Mouse (Mus musculus): ENCODE results near the gene Krtap4-6. TPM values are rescaled to one million over a fixed set of nuclear protein-coding genes. Genes with fewer than 3 reads are reported as not detected.
"Not testable (repeated sequence)": the region's sequence is repeated elsewhere in the genome, so short reads cannot be mapped to it uniquely, and the experiment has no call there.

Krtap4-6 gene
- not detected in 2 replicates for polyA plus RNA-seq (2014; fragmentation: Nextera tagmentation; extraction: Ambion mirVana)

- no peak for ATAC-seq (ENCODE audit: low FRiP score, low TSS enrichment)
- H3K4me3 ChIP-seq (ENCODE audit: low read length): no peak within 1 kb of the TSS
- H3K9ac ChIP-seq (ENCODE audit: low read depth, low read length): no peak within 1 kb of the TSS
- no peaks in the 10 kb centered on the region; the same call in 1 of the 2 replicates for H3K9me3 ChIP-seq (ENCODE audit: control insufficient read depth, low read length)
- no peak within 1 kb of the TSS for H3K4me2 ChIP-seq (replicated peaks; ENCODE audit: low read depth, low read length)
- no peaks in the 10 kb centered on the region for H3K36me3 ChIP-seq (ENCODE audit: control insufficient read depth, insufficient read depth, low read length)
- no peaks in the 10 kb centered on the region for H3K4me1 ChIP-seq (ENCODE audit: control insufficient read depth, insufficient read depth, low read length)
- no peaks in the 10 kb centered on the region for H3K27me3 ChIP-seq (ENCODE audit: control insufficient read depth, insufficient read depth, low read length)
- no peak within 1 kb of the TSS for H3K27ac ChIP-seq (ENCODE audit: low read depth, low read length)
Observed at GRCm38 (mm10) chr11:99665860-99666259, at the start of gene Krtap4-6. Krtap4-6 (minus strand) TSS chr11:99665960.

DNA sequence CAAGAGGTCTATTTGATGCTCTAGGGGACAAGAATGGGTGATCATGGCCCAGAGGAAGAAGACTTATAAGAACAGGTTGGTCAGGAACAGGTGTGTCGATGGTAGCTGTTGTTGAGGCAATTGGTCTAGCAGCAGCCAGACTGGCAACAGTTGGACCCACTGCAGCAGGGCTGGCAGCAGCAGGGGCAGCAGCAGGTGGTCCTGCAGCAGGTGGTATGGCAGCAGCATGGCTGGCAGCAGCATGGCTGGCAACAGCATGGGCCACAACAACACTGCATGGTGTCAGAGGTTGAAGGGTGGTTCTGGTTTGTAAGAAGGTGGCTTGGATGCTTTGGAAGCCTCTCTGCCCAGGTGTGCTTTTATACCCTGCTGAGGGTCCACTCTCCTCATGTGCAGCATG is 24.7 kb upstream of the Krtap4-6 start, which contains the start of gene Gm14190:
Gm14190 (minus strand) TSS at position 278 of the 400 bp plus-strand sequence.
- Histone ChIP-seq H3K27me3 (ENCODE audit: control insufficient read depth, insufficient read depth, low read length) (no peaks in the 10 kb centered on the region), H3K4me1 (ENCODE audit: control insufficient read depth, insufficient read depth, low read length) (no peaks in the 10 kb centered on the region), H3K27ac (ENCODE audit: low read depth, low read length) (no peak within 1 kb of the TSS), H3K4me3 (ENCODE audit: low read length) (no peak within 1 kb of the TSS), H3K4me2 (replicated peaks; ENCODE audit: low read depth, low read length) (no peak within 1 kb of the TSS), H3K36me3 (ENCODE audit: control insufficient read depth, insufficient read depth, low read length) (no peaks in the 10 kb centered on the region), H3K9ac (ENCODE audit: low read depth, low read length) (no peak within 1 kb of the TSS), H3K9me3 (ENCODE audit: control insufficient read depth, low read length) (no peaks in the 10 kb centered on the region)
- 90% methylated on average over 1 of the region's 1 CpGs for WGBS
- ATAC-seq (ENCODE audit: low FRiP score, low TSS enrichment): no peak

DNA sequence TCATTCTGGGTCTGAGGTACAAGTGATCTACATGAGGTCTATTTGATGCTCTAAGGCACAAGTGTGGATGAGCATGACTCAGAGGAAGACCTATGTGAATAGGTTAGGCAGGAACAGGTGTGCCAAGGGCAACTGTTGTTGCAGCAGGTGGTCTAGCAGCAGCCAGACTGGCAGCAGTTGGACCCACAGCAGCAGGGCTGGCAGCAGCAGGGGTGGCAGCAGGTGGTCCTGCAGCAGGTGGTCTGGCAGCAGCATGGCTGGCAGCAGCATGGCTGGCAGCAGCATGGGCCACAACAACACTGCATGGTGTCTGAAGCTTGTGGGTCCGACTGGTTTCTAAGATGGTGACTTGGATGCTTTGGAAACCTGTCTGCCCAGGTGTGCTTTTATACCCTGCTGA is 19.5 kb upstream of the Krtap4-6 start:
- not testable (repeated sequence) for H3K4me2 ChIP-seq (replicated peaks; ENCODE audit: low read depth, low read length); H3K9me3 ChIP-seq (ENCODE audit: control insufficient read depth, low read length); H3K9ac ChIP-seq (ENCODE audit: low read depth, low read length); H3K4me1 ChIP-seq (ENCODE audit: control insufficient read depth, insufficient read depth, low read length); H3K36me3 ChIP-seq (ENCODE audit: control insufficient read depth, insufficient read depth, low read length); H3K27me3 ChIP-seq (ENCODE audit: control insufficient read depth, insufficient read depth, low read length); H3K27ac ChIP-seq (ENCODE audit: low read depth, low read length); ATAC-seq (ENCODE audit: low FRiP score, low TSS enrichment); H3K4me3 ChIP-seq (ENCODE audit: low read length)
- 76% methylated on average over 1 of the region's 1 CpGs for WGBS

GRCm38 (mm10) chr11:99683481-99683880 is 17.7 kb upstream of the Krtap4-6 start:
- Histone ChIP-seq H3K36me3 (ENCODE audit: control insufficient read depth, insufficient read depth, low read length) (no peaks in the 10 kb centered on the region), H3K27ac (ENCODE audit: low read depth, low read length) (no peak overlapping the region), H3K4me2 (replicated peaks; ENCODE audit: low read depth, low read length) (no peak overlapping the region), H3K27me3 (ENCODE audit: control insufficient read depth, insufficient read depth, low read length) (no peaks in the 10 kb centered on the region), H3K9me3 (ENCODE audit: control insufficient read depth, low read length) (no peaks in the 10 kb centered on the region), H3K4me1 (ENCODE audit: control insufficient read depth, insufficient read depth, low read length) (no peaks in the 10 kb centered on the region), H3K9ac (ENCODE audit: low read depth, low read length) (no peak overlapping the region), H3K4me3 (ENCODE audit: low read length) (no peak overlapping the region)
- WGBS: 89% methylated on average over 2 of the region's 2 CpGs
- ATAC-seq (ENCODE audit: low FRiP score, low TSS enrichment): no peak

- no peak for ATAC-seq (ENCODE audit: low FRiP score, low TSS enrichment)
- Histone ChIP-seq H3K4me1 (ENCODE audit: control insufficient read depth, insufficient read depth, low read length) (no peaks in the 10 kb centered on the region), H3K9ac (ENCODE audit: low read depth, low read length) (no peak overlapping the region), H3K4me2 (replicated peaks; ENCODE audit: low read depth, low read length) (no peak overlapping the region), H3K9me3 (ENCODE audit: control insufficient read depth, low read length) (no peaks in the 10 kb centered on the region; the same call in 1 of the 2 replicates), H3K36me3 (ENCODE audit: control insufficient read depth, insufficient read depth, low read length) (no peaks in the 10 kb centered on the region), H3K4me3 (ENCODE audit: low read length) (no peak overlapping the region), H3K27me3 (ENCODE audit: control insufficient read depth, insufficient read depth, low read length) (no peaks in the 10 kb centered on the region), H3K27ac (ENCODE audit: low read depth, low read length) (no peak overlapping the region)
- 81% methylated on average over 10 of the region's 10 CpGs for WGBS
Observed at GRCm38 (mm10) chr11:99662802-99663201, 3.0 kb downstream of the Krtap4-6 start.

- Histone ChIP-seq H3K9me3 (ENCODE audit: control insufficient read depth, low read length) (no peaks in the 10 kb centered on the region; the same call in 1 of the 2 replicates), H3K9ac (ENCODE audit: low read depth, low read length) (no peak overlapping the region), H3K4me3 (ENCODE audit: low read length) (no peak overlapping the region), H3K27ac (ENCODE audit: low read depth, low read length) (no peak overlapping the region), H3K4me1 (ENCODE audit: control insufficient read depth, insufficient read depth, low read length) (no peaks in the 10 kb centered on the region), H3K27me3 (ENCODE audit: control insufficient read depth, insufficient read depth, low read length) (no peaks in the 10 kb centered on the region), H3K4me2 (replicated peaks; ENCODE audit: low read depth, low read length) (no peak overlapping the region), H3K36me3 (ENCODE audit: control insufficient read depth, insufficient read depth, low read length) (no peaks in the 10 kb centered on the region)
- 74% methylated on average over 4 of the region's 4 CpGs for WGBS
- ATAC-seq (ENCODE audit: low FRiP score, low TSS enrichment): no peak
Observed at GRCm38 (mm10) chr11:99659256-99659655, 6.5 kb downstream of the Krtap4-6 start.

DNA sequence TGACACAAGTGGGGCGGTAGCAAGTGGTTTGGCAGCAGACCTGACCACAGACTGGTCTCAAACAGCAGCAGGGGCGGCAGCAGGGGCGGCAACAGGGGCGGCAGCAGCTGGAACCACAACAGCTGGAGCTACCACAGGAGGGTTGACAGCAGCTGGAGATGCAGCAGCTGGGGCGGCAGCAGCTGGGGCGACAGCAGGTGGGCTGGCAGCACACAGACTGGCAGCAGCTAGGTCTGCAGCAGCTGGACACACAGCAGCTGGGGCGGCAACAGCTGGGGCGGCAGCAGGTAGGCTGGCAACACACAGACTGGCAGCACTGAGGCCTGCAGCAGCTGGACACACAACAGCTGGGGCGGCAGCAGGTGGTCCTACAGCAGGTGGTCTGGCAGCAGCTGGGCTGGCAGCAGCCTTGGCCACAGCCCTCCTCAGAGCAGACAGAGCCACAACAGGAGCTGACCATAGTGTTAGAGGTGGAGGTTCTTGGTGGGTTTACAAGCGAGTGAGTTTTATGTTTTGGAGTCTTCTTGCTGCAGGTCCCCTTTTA is 7.2 kb downstream of the Krtap4-6 start, which contains the start of gene Gm11563:
Gm11563 (minus strand) TSS at position 494 of the 544 bp plus-strand sequence.
- not testable (repeated sequence) for H3K27ac ChIP-seq (ENCODE audit: low read depth, low read length); H3K27me3 ChIP-seq (ENCODE audit: control insufficient read depth, insufficient read depth, low read length); H3K4me3 ChIP-seq (ENCODE audit: low read length); H3K4me1 ChIP-seq (ENCODE audit: control insufficient read depth, insufficient read depth, low read length); ATAC-seq (ENCODE audit: low FRiP score, low TSS enrichment); H3K4me2 ChIP-seq (replicated peaks; ENCODE audit: low read depth, low read length); H3K36me3 ChIP-seq (ENCODE audit: control insufficient read depth, insufficient read depth, low read length); H3K9ac ChIP-seq (ENCODE audit: low read depth, low read length); H3K9me3 ChIP-seq (ENCODE audit: control insufficient read depth, low read length)
- WGBS: 56% methylated on average over 10 of the region's 10 CpGs

GRCm38 (mm10) chr11:99657051-99657450 is 8.7 kb downstream of the Krtap4-6 start:
- Histone ChIP-seq H3K4me3 (ENCODE audit: low read length) (no peak overlapping the region), H3K4me1 (ENCODE audit: control insufficient read depth, insufficient read depth, low read length) (no peaks in the 10 kb centered on the region), H3K27me3 (ENCODE audit: control insufficient read depth, insufficient read depth, low read length) (no peaks in the 10 kb centered on the region), H3K9ac (ENCODE audit: low read depth, low read length) (no peak overlapping the region), H3K9me3 (ENCODE audit: control insufficient read depth, low read length) (no peaks in the 10 kb centered on the region; the same call in 1 of the 2 replicates), H3K27ac (ENCODE audit: low read depth, low read length) (no peak overlapping the region), H3K4me2 (replicated peaks; ENCODE audit: low read depth, low read length) (no peak overlapping the region), H3K36me3 (ENCODE audit: control insufficient read depth, insufficient read depth, low read length) (no peaks in the 10 kb centered on the region)
- no peak for ATAC-seq (ENCODE audit: low FRiP score, low TSS enrichment)
- WGBS: 45% methylated on average over 5 of the region's 5 CpGs

- Histone ChIP-seq H3K9me3 (ENCODE audit: control insufficient read depth, low read length) (no peaks in the 10 kb centered on the region), H3K4me3 (ENCODE audit: low read length) (no peak within 1 kb of the TSS), H3K27me3 (ENCODE audit: control insufficient read depth, insufficient read depth, low read length) (no peaks in the 10 kb centered on the region), H3K9ac (ENCODE audit: low read depth, low read length) (no peak within 1 kb of the TSS), H3K4me1 (ENCODE audit: control insufficient read depth, insufficient read depth, low read length) (no peaks in the 10 kb centered on the region), H3K27ac (ENCODE audit: low read depth, low read length) (no peak within 1 kb of the TSS), H3K4me2 (replicated peaks; ENCODE audit: low read depth, low read length) (no peak within 1 kb of the TSS), H3K36me3 (ENCODE audit: control insufficient read depth, insufficient read depth, low read length) (no peaks in the 10 kb centered on the region)
- ATAC-seq (ENCODE audit: low FRiP score, low TSS enrichment): no peak
- 90% methylated on average over 2 of the region's 2 CpGs for WGBS
Observed at GRCm38 (mm10) chr11:99650136-99650535, 15.6 kb downstream of the Krtap4-6 start, which contains the start of gene Gm11555. Gm11555 (minus strand) TSS chr11:99650236.

Measured in kidney, embryonic 14.5 days (tissue).